30 mouse cellular contexts compared by ENCODE assay signal in genomic region chr11:48038051-48038450, GRCm38 (mm10). TPM values are rescaled to one million over a fixed set of nuclear protein-coding genes. Genes with fewer than 3 reads are reported as not detected.
A peak's percentile ranks its signal among the peaks of the same experiment; 100 is the strongest.
DNase-seq lines count a peak whose midpoint lies in the region; ATAC-seq and TF ChIP-seq lines count a peak whose summit lies in the region.
"Had no signal": no experiment of that assay in that cellular context is flagged by ENCODE, and none has a peak within 500 bp of the region (broad histone marks: within the 10 kb centered on the region; RNA-seq: fewer than 3 reads in every experiment).

No protein-coding gene starts in this region.

- TF ChIP-seq CTCF in heart, postnatal 0 days (IDR thresholded peaks at IDR 0.05; ENCODE audit: low read depth) = no peak
- no peak for TF ChIP-seq CTCF in heart, adult 2 months (IDR thresholded peaks at IDR 0.05)

- no peaks in the 10 kb centered on the region for H3K27me3 ChIP-seq in heart, postnatal 0 days (ENCODE audit: control insufficient read depth, insufficient read depth, low read length)
- no peaks in the 10 kb centered on the region for H3K27me3 ChIP-seq in heart, adult 2 months (ENCODE audit: control insufficient read depth, insufficient read depth, low read length)
- H3K27me3 ChIP-seq in neural tube, embryonic 14.5 days (ENCODE audit: control insufficient read depth, insufficient read depth, low read length) = no peaks in the 10 kb centered on the region
- H3K27me3 ChIP-seq in embryonic facial prominence, embryonic 14.5 days (replicated peaks; ENCODE audit: control insufficient read depth, insufficient read depth, low read length) = no peaks in the 10 kb centered on the region; the same call in 1 of the 2 replicates
- H3K27me3 ChIP-seq in neural tube, embryonic 15.5 days (replicated peaks) = no peaks in the 10 kb centered on the region
- H3K27me3 ChIP-seq: embryonic facial prominence, embryonic 12.5 days; forebrain, embryonic 12.5 days; heart, embryonic 12.5 days; heart, embryonic 15.5 days had no signal

- TF ChIP-seq POLR2A in heart, adult 2 months (IDR thresholded peaks at IDR 0.05; ENCODE audit: insufficient read depth, low read depth, low read length) = no peak

- no peaks in the 10 kb centered on the region for H3K79me2 ChIP-seq in heart, adult 2 months (replicated peaks; ENCODE audit: control insufficient read depth, insufficient read depth, low read length)

- DNase-seq in heart, postnatal 0 days (ENCODE audit: low spot score) = peak; percentile 23
- no peak for DNase-seq in heart, adult 2 months
- DNase-seq in neural tube, embryonic 10.5 days (ENCODE audit: extremely low spot score, low spot score) = no peak
- DNase-seq in embryonic facial prominence, embryonic 14.5 days (ENCODE audit: low spot score) = peak; percentile 55
- DNase-seq: adrenal gland, adult 2 months; adrenal gland, postnatal 14 days; cerebellum, adult 11-12 months; cerebellum, adult 8-10 months; cerebellum, postnatal 10 days; cerebellum, postnatal 36 days; embryo, embryonic 11 days; gastrocnemius, adult 2 months; gastrocnemius, postnatal 14 days; heart, adult 11 months; heart, postnatal 14 days; heart, postnatal 4 days had no signal

- no peak overlapping the region for H3K27ac ChIP-seq in heart, postnatal 0 days (ENCODE audit: low read depth)
- H3K27ac ChIP-seq in heart, adult 2 months = no peak overlapping the region
- H3K27ac ChIP-seq in neural tube, embryonic 14.5 days (ENCODE audit: low read depth, low read length) = no peak overlapping the region
- H3K27ac ChIP-seq in embryonic facial prominence, embryonic 14.5 days (replicated peaks; ENCODE audit: low read depth, low read length) = no peak overlapping the region; the same call in 1 of the 2 replicates
- no peak overlapping the region for H3K27ac ChIP-seq in neural tube, embryonic 15.5 days (replicated peaks)
- H3K27ac ChIP-seq: embryonic facial prominence, embryonic 12.5 days; forebrain, embryonic 12.5 days; gastrocnemius, adult 2 months; heart, embryonic 15.5 days; hindbrain, embryonic 14.5 days; hindbrain, postnatal 0 days had no signal

- H3K9me3 ChIP-seq in heart, postnatal 0 days (replicated peaks; ENCODE audit: control insufficient read depth, low read length) = no peaks in the 10 kb centered on the region
- no peaks in the 10 kb centered on the region for H3K9me3 ChIP-seq in neural tube, embryonic 14.5 days (ENCODE audit: control insufficient read depth, low read length)
- H3K9me3 ChIP-seq in embryonic facial prominence, embryonic 14.5 days (ENCODE audit: control insufficient read depth, low read length) = no peaks in the 10 kb centered on the region
- no peaks in the 10 kb centered on the region for H3K9me3 ChIP-seq in neural tube, embryonic 15.5 days (replicated peaks)
- H3K9me3 ChIP-seq: embryonic facial prominence, embryonic 12.5 days; forebrain, embryonic 12.5 days; heart, embryonic 12.5 days; heart, embryonic 15.5 days had no signal

- no peaks in the 10 kb centered on the region for H3K36me3 ChIP-seq in heart, postnatal 0 days (replicated peaks; ENCODE audit: control insufficient read depth, insufficient read depth, low read length)
- H3K36me3 ChIP-seq in heart, adult 2 months (ENCODE audit: control insufficient read depth, insufficient read depth, low read length) = no peaks in the 10 kb centered on the region
- H3K36me3 ChIP-seq in neural tube, embryonic 14.5 days (ENCODE audit: control insufficient read depth, insufficient read depth, low read length) = no peaks in the 10 kb centered on the region
- no peaks in the 10 kb centered on the region for H3K36me3 ChIP-seq in embryonic facial prominence, embryonic 14.5 days (ENCODE audit: control insufficient read depth, insufficient read depth, low read length)
- H3K36me3 ChIP-seq in neural tube, embryonic 15.5 days = no peaks in the 10 kb centered on the region
- H3K36me3 ChIP-seq: embryonic facial prominence, embryonic 12.5 days; forebrain, embryonic 12.5 days; heart, embryonic 12.5 days; heart, embryonic 15.5 days had no signal

- H3K9ac ChIP-seq in heart, postnatal 0 days (replicated peaks; ENCODE audit: low read depth, low read length) = no peak overlapping the region
- no peak overlapping the region for H3K9ac ChIP-seq in heart, adult 2 months (ENCODE audit: low read depth, low read length)
- H3K9ac ChIP-seq in neural tube, embryonic 14.5 days (replicated peaks; ENCODE audit: low read depth, low read length) = no peak overlapping the region
- no peak overlapping the region for H3K9ac ChIP-seq in embryonic facial prominence, embryonic 14.5 days (ENCODE audit: low read depth, low read length)
- no peak overlapping the region for H3K9ac ChIP-seq in neural tube, embryonic 15.5 days (replicated peaks)
- H3K9ac ChIP-seq: embryonic facial prominence, embryonic 12.5 days; forebrain, embryonic 12.5 days; heart, embryonic 12.5 days; heart, embryonic 15.5 days; hindbrain, embryonic 14.5 days had no signal

- H3K4me3 ChIP-seq in heart, postnatal 0 days (ENCODE audit: low read depth, low read length) = no peak overlapping the region
- H3K4me3 ChIP-seq in heart, adult 2 months = no peak overlapping the region
- no peak overlapping the region for H3K4me3 ChIP-seq in neural tube, embryonic 14.5 days (ENCODE audit: low read depth, low read length)
- no peak overlapping the region for H3K4me3 ChIP-seq in embryonic facial prominence, embryonic 14.5 days (ENCODE audit: low read depth, low read length)
- H3K4me3 ChIP-seq in neural tube, embryonic 15.5 days (replicated peaks) = no peak overlapping the region
- H3K4me3 ChIP-seq: embryonic facial prominence, embryonic 12.5 days; erythroblast, embryonic 14.5 days; forebrain, embryonic 12.5 days; gastrocnemius, adult 2 months; heart, embryonic 12.5 days; heart, embryonic 15.5 days had no signal

- WGBS in heart, postnatal 0 days = 46% methylated on average over 4 of the region's 4 CpGs
- whole genome bisulfite sequencing in heart, adult 2 months = 65% methylated on average over 4 of the region's 4 CpGs
- WGBS in neural tube, embryonic 14.5 days = 23% methylated on average over 4 of the region's 4 CpGs
- 46% methylated on average over 4 of the region's 4 CpGs for WGBS in embryonic facial prominence, embryonic 14.5 days
- WGBS in neural tube, embryonic 15.5 days = 24% methylated on average over 4 of the region's 4 CpGs

- H3K4me1 ChIP-seq in heart, postnatal 0 days (ENCODE audit: control insufficient read depth, insufficient read depth) = no peaks in the 10 kb centered on the region
- H3K4me1 ChIP-seq in heart, adult 2 months (ENCODE audit: control insufficient read depth, insufficient read depth, low read length) = no peaks in the 10 kb centered on the region
- 0 out of 2 replicates have a peak, but pooled peaks cover 5% of the 10 kb centered on the region for H3K4me1 ChIP-seq in neural tube, embryonic 14.5 days (ENCODE audit: control insufficient read depth, insufficient read depth, low read length)
- H3K4me1 ChIP-seq in embryonic facial prominence, embryonic 14.5 days (ENCODE audit: control insufficient read depth, insufficient read depth, low read length) = no peaks in the 10 kb centered on the region
- peaks cover 8% of the 10 kb centered on the region; the same call in 1 of the 2 replicates for H3K4me1 ChIP-seq in neural tube, embryonic 15.5 days
- H3K4me1 ChIP-seq: forebrain, embryonic 12.5 days; heart, embryonic 12.5 days; heart, embryonic 15.5 days had no signal

- intact Hi-C loops in heart, adult 2 months (cut with DNase I) = no loop called here

- H3K4me2 ChIP-seq in heart, postnatal 0 days (ENCODE audit: low read depth, low read length) = no peak overlapping the region
- no peak overlapping the region for H3K4me2 ChIP-seq in neural tube, embryonic 14.5 days (ENCODE audit: low read depth, low read length)
- no peak overlapping the region for H3K4me2 ChIP-seq in embryonic facial prominence, embryonic 14.5 days (ENCODE audit: low read depth, low read length)
- H3K4me2 ChIP-seq in neural tube, embryonic 15.5 days = no peak overlapping the region
- H3K4me2 ChIP-seq: embryonic facial prominence, embryonic 12.5 days; forebrain, embryonic 12.5 days; heart, embryonic 12.5 days; heart, embryonic 15.5 days; hindbrain, embryonic 14.5 days had no signal

- no peak for ATAC-seq in heart, postnatal 0 days (ENCODE audit: insufficient read depth, low read depth)
- peak; percentile 44; the same call in 1 of the 2 replicates for ATAC-seq in neural tube, embryonic 14.5 days (ENCODE audit: low read depth)
- no peak; the same call in 1 of the 2 replicates for ATAC-seq in embryonic facial prominence, embryonic 14.5 days (ENCODE audit: low read depth)
- peak; percentile 68; the same call in 1 of the 2 replicates for ATAC-seq in neural tube, embryonic 15.5 days (ENCODE audit: low FRiP score)
- no peak for ATAC-seq in megakaryocyte progenitor cell, adult 5-6 weeks (replicated peaks; ENCODE audit: poor library complexity)
- ATAC-seq: CD4-positive, CD25-positive, alpha-beta regulatory T cell, adult 4 months; forebrain, embryonic 16.5 days; hindbrain, postnatal 0 days; inflammation-experienced regulatory T-cells, adult 6 months had no signal

- no peak for TF ChIP-seq EP300 in heart, postnatal 0 days (IDR thresholded peaks at IDR 0.05; ENCODE audit: low read depth)
- TF ChIP-seq EP300 in heart, adult 2 months (IDR thresholded peaks at IDR 0.05; ENCODE audit: insufficient read depth, low read depth, low read length) = no peak

RNA-seq across cellular contexts. Expression of gene Sgcd, which starts 49.3 kb away (rescaled TPM):
- total RNA-seq in heart, postnatal 0 days (2014; rRNA removed; ENCODE audit: low replicate concordance) = 24.4 and 42.7 TPM in 2 replicates
- polyA plus RNA-seq in heart, postnatal 0 days (2015; fragmentation: Nextera tagmentation; extraction: Ambion mirVana) = 5.2 and 5.8 TPM in 2 replicates
- total RNA-seq in heart, adult 2 months (2021) = 10 to 100 TPM; 60.9 to 69.5 TPM
- 7.1 and 17.2 TPM in 2 replicates for polyA plus RNA-seq in heart, adult 2 months (2012; rRNA removed)
- 6.1 and 9.0 TPM in 2 replicates for polyA plus RNA-seq in neural tube, embryonic 14.5 days (2014; fragmentation: Nextera tagmentation; extraction: Ambion mirVana)
- 10.7 and 12.0 TPM in 2 replicates for polyA plus RNA-seq in embryonic facial prominence, embryonic 14.5 days (2014; fragmentation: Nextera tagmentation; extraction: Ambion mirVana)
- polyA plus RNA-seq in neural tube, embryonic 15.5 days (2015; fragmentation: Nextera tagmentation; extraction: Ambion mirVana) = 4.9 and 6.8 TPM in 2 replicates
- not detected in 2 replicates for total RNA-seq in megakaryocyte progenitor cell, adult 5-6 weeks (2015)
- not detected in 2 replicates for total RNA-seq in megakaryocyte progenitor cell, adult 5-6 weeks (2017)
- total RNA-seq: MEL had no signal
- polyA plus RNA-seq: CD4-positive, CD25-positive, alpha-beta regulatory T cell, adult 4 months; erythroblast, embryonic 14.5 days; inflammation-experienced regulatory T-cells, adult 6 months had no signal

Comparison
In these comparisons a context has a peak if more than half of its experiments do, and no peak if none do; other contexts are left out.
1. DNase-seq: peak in heart, postnatal 0 days (single experiment) and embryonic facial prominence, embryonic 14.5 days (single experiment); none in heart, adult 2 months (0 of 2) and neural tube, embryonic 10.5 days (single experiment).
2. ATAC-seq: peak in neural tube, embryonic 14.5 days (single experiment) and neural tube, embryonic 15.5 days (single experiment); none in heart, postnatal 0 days (single experiment), embryonic facial prominence, embryonic 14.5 days (single experiment) and megakaryocyte progenitor cell, adult 5-6 weeks (single experiment).